Mouse (Mus musculus) liver, adult 2 months (tissue): ENCODE measurements around the gene Tpx2. TPM values are rescaled to one million over a fixed set of nuclear protein-coding genes. Genes with fewer than 3 reads are reported as not detected.

ENCODE experiments used
- DNase-seq: peaks from one replicate; pipeline ENCODE4 v3.0.0-alpha.2; 2011; ENCODE audit warnings: low read depth, low spot score; ENCODE audit errors: extremely low read depth
- H3K27ac ChIP-seq: fragments of 200-500 bp; replicated peaks from 2 replicates; pipeline ENCODE4 v1.5.1; 2012; ENCODE audit warnings: low read depth, mild to moderate bottlenecking, control low read depth, inconsistent platforms, low read length; ENCODE audit not compliant: insufficient read depth
- H3K27me3 ChIP-seq: fragments of 200-500 bp; 2 replicates; pipeline ENCODE4 v1.6.1; 2012; ENCODE audit warnings: mild to moderate bottlenecking, moderate library complexity, low read length, inconsistent platforms; ENCODE audit not compliant: control insufficient read depth, insufficient read depth
- H3K36me3 ChIP-seq: fragments of 200-500 bp; 2 replicates; pipeline ENCODE4 v1.6.1; 2012; ENCODE audit warnings: low read length, inconsistent platforms; ENCODE audit not compliant: control insufficient read depth, insufficient read depth
- H3K4me1 ChIP-seq: fragments of 200-500 bp; 2 replicates; pipeline ENCODE4 v1.6.1; 2011; ENCODE audit warnings: low read length; ENCODE audit not compliant: control insufficient read depth, insufficient read depth
- H3K4me3 ChIP-seq: fragments of 200-500 bp; 2 replicates; pipeline ENCODE4 v1.5.1; 2011; ENCODE audit warnings: low read depth, mild to moderate bottlenecking, control low read depth, low read length, moderate library complexity; ENCODE audit not compliant: insufficient read depth
- H3K79me2 ChIP-seq: fragments of 200-500 bp; 2 replicates; pipeline ENCODE4 v1.6.1; 2012; ENCODE audit warnings: inconsistent platforms, mild to moderate bottlenecking, low read length, moderate library complexity; ENCODE audit not compliant: control insufficient read depth, insufficient read depth
- H3K9ac ChIP-seq: fragments of 200-500 bp; 2 replicates; pipeline ENCODE4 v1.6.1; 2012; ENCODE audit warnings: low read depth, mild to moderate bottlenecking, control low read depth, inconsistent platforms, low read length
- CTCF ChIP-seq: fragments of 200-500 bp; IDR thresholded peaks from 2 replicates; pipeline ENCODE4 v1.5.1; 2011; ENCODE audit warnings: low read depth, low read length, control low read depth
- POLR2A ChIP-seq: fragments of 200-500 bp; IDR thresholded peaks from 2 replicates; pipeline ENCODE4 v1.6.1; 2011; ENCODE audit warnings: low read length, control low read depth; ENCODE audit not compliant: insufficient read depth; ENCODE audit errors: extremely low read depth
- WGBS: fragments of 180-500 bp; shearing (Covaris S2); methylation state at CpG from one replicate; pipeline ENCODE4 v1.1.7; 2018; 5-methylcytosine and 5-hydroxymethylcytosine counted together
- polyA plus RNA-seq: library from polyadenylated mRNA; depleted of rRNA; stranded (reverse); fragments of >200 nt; gene quantifications from 2 replicates; pipeline ENCODE4 v1.2.3, GENCODE M21; 2012
- total RNA-seq: library from RNA; depleted of rRNA; stranded (reverse); fragments of >200 nt; gene quantifications from 2 replicates; pipeline ENCODE4 v1.2.3, GENCODE M21; 2014

Gene Tpx2
- total and polyA plus RNA-seq, 2 experiments, result 0.04 to 0.18 TPM

DNA sequence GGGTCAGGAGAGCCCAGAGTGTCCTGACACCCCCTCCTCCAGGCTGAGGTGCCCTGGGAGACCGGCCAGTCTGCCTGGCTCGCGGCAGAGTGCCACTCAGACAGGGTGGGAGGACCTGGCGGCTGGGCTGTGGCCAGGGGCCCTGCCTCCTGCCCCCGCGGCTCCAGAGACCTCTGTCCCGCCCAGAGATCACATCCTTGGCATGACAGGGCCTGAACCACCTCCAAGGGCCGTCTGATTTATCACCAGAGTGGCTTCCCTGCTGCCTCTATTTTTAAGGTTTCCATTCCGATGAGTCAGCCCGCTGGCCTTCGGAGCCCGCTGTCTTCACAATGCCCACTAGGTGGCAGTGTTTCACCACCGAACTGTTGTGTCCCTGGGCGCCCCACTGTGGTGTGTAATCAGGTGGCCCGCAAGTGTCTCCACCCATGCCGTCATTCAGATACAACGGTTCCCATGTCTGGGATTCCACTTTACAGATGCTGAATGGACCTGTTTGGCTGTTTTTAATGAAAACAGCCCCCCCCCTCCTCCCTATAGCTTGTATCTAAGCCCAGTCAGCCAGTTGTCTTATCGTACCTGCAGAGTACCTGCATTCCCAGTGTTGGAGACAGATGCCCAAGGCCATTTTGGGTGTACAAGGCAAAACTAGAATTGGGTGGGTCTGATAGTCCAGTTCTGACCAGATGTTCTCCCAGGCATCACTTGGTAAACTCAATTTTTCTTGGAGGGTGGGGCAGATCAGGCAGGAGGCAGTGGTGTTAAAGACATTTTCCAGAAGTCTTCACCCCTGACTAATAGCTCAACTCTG is 66.8 kb downstream of the Tpx2 start:
- H3K9ac ChIP-seq, result no peak overlapping the region
- TF ChIP-seq CTCF, result peak; percentile 93
- TF ChIP-seq POLR2A, result no peak
- WGBS, result 3% methylated on average over 18 of the region's 18 CpGs

GRCm38 (mm10) chr2:152915453-152915852 is 67.7 kb downstream of the Tpx2 start:
- Histone ChIP-seq H3K4me3 (no peak overlapping the region), H3K4me1 (no peaks in the 10 kb centered on the region), H3K27ac (no peak overlapping the region), H3K79me2 (no peaks in the 10 kb centered on the region), H3K36me3 (no peaks in the 10 kb centered on the region), H3K27me3 (0 out of 2 replicates have a peak, but pooled peaks cover 2% of the 10 kb centered on the region), H3K9ac (no peak overlapping the region)
- no peak for TF ChIP-seq POLR2A
- TF ChIP-seq CTCF, result no peak
- WGBS, result 54% methylated on average over 4 of the region's 4 CpGs
- DNase-seq, result no peak

More for the DNA sequence above, 66.8 kb downstream of the Tpx2 start:
- no peaks in the 10 kb centered on the region for H3K4me1 ChIP-seq
- DNase-seq, result peak; percentile 27
- H3K4me3 ChIP-seq, result no peak overlapping the region
- H3K27ac ChIP-seq, result no peak overlapping the region
- no peaks in the 10 kb centered on the region for H3K36me3 ChIP-seq
- no peaks in the 10 kb centered on the region for H3K79me2 ChIP-seq
- H3K27me3 ChIP-seq, result 0 out of 2 replicates have a peak, but pooled peaks cover 2% of the 10 kb centered on the region

DNA sequence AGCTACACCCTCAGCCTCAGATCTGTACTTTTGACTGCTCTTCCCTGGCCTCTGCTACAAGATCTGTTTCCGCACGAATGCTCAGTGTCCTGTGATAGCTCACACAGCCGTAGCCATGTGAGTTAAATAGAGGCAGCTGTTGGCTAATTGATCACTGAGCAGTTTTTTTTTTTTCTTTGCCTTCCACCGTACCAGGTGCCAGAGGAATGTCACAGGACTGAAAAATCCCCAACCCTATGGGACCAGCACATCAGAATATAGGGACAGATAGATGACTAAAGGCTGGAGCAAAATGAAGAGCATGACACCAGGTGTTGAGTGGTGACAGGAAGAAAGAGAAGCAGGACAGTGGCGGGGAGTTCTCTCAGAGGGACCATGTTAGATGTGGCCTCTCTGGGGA is 68.3 kb downstream of the Tpx2 start:
- Histone ChIP-seq H3K4me1 (no peaks in the 10 kb centered on the region), H3K27ac (no peak overlapping the region), H3K36me3 (no peaks in the 10 kb centered on the region), H3K79me2 (no peaks in the 10 kb centered on the region), H3K9ac (no peak overlapping the region), H3K4me3 (no peak overlapping the region), H3K27me3 (0 out of 2 replicates have a peak, but pooled peaks cover 2% of the 10 kb centered on the region)
- no peak for DNase-seq
- 60% methylated on average over 5 of the region's 5 CpGs for WGBS
- TF ChIP-seq POLR2A (no peak), CTCF (no peak)

GRCm38 (mm10) chr2:152917671-152918070 is 69.9 kb downstream of the Tpx2 start:
- no peak overlapping the region for H3K9ac ChIP-seq
- no peak for DNase-seq
- TF ChIP-seq POLR2A, result no peak
- H3K79me2 ChIP-seq, result no peaks in the 10 kb centered on the region
- H3K36me3 ChIP-seq, result no peaks in the 10 kb centered on the region
- 0 out of 2 replicates have a peak, but pooled peaks cover 2% of the 10 kb centered on the region for H3K27me3 ChIP-seq
- H3K4me3 ChIP-seq, result no peak overlapping the region
- 59% methylated on average over 9 of the region's 9 CpGs for WGBS
- no peak overlapping the region for H3K27ac ChIP-seq
- no peaks in the 10 kb centered on the region for H3K4me1 ChIP-seq

GRCm38 (mm10) chr2:152922376-152922775 is 74.6 kb downstream of the Tpx2 start:
- no peak for TF ChIP-seq CTCF
- no peak for TF ChIP-seq POLR2A
- H3K9ac ChIP-seq, result no peak overlapping the region
- peaks cover 3% of the 10 kb centered on the region; the same call in 1 of the 2 replicates for H3K4me1 ChIP-seq
- H3K27me3 ChIP-seq, result no peaks in the 10 kb centered on the region
- WGBS, result 59% methylated on average over 7 of the region's 7 CpGs
- no peaks in the 10 kb centered on the region for H3K79me2 ChIP-seq
- no peaks in the 10 kb centered on the region for H3K36me3 ChIP-seq
- no peak overlapping the region for H3K4me3 ChIP-seq
- no peak overlapping the region for H3K27ac ChIP-seq
- DNase-seq, result no peak

DNA sequence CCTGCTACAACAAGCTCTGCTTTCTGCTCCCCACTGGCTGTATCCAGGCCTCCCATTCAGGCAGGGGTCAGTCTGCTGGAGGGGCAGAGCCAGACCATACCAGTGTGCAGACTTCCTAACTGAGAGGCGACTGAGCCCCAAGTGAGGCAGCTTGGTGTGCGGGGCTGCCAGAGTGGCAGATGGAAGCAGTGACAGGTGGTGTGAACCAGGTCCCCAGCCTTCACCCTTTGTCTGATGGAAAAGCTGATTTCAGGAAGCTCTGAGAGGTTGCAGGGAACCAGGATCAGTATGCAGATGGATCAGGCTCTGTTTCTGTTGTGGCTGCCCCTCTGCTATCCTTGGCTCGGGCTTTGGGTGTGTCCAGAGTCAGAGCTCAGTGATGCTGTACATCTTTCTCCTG is 75.9 kb downstream of the Tpx2 start:
- Histone ChIP-seq H3K27me3 (no peaks in the 10 kb centered on the region), H3K36me3 (no peaks in the 10 kb centered on the region), H3K9ac (no peak overlapping the region), H3K27ac (no peak overlapping the region), H3K79me2 (no peaks in the 10 kb centered on the region), H3K4me1 (peaks cover 3% of the 10 kb centered on the region; the same call in 1 of the 2 replicates), H3K4me3 (no peak overlapping the region)
- no peak for DNase-seq
- TF ChIP-seq CTCF, result no peak
- no peak for TF ChIP-seq POLR2A
- 78% methylated on average over 3 of the region's 3 CpGs for WGBS
